Mouse (Mus musculus): ENCODE data around the gene Mvb12b. TPM values are rescaled to one million over a fixed set of nuclear protein-coding genes. Genes with fewer than 3 reads are reported as not detected.

Mvb12b gene
- polyA plus RNA-seq, 1 experiment: 79.3 TPM

- Histone ChIP-seq H3K4me1 (replicated peaks; ENCODE audit: control insufficient read depth, insufficient read depth, low read length) (peaks cover 76% of the 10 kb centered on the region), H3K27ac (ENCODE audit: control insufficient read depth, insufficient read depth, low read length) (peak overlapping the region; percentile 20; the same call in 1 of the 2 replicates), H3K4me3 (ENCODE audit: control insufficient read depth, insufficient read depth, low read length) (no peak overlapping the region), H3K27me3 (ENCODE audit: control insufficient read depth, insufficient read depth, low read length) (no peaks in the 10 kb centered on the region), H3K36me3 (ENCODE audit: control insufficient read depth, insufficient read depth, low read length) (no peaks in the 10 kb centered on the region)
- TF ChIP-seq CTCF (IDR thresholded peaks at IDR 0.05; ENCODE audit: borderline replicate concordance, control insufficient read depth, extremely low read depth, insufficient read depth, low read length, poor library complexity) (no peak), POLR2A (IDR thresholded peaks at IDR 0.05; ENCODE audit: control insufficient read depth, extremely low read depth, insufficient read depth, low read length, poor library complexity) (no peak)
- WGBS: 73% methylated on average over 8 of the region's 8 CpGs
- DNase-seq: no peak
Measured at GRCm38 (mm10) chr2:33813501-33814240, 74.1 kb downstream of the Mvb12b start.

- H3K4me3 ChIP-seq (ENCODE audit: control insufficient read depth, insufficient read depth, low read length): no peak overlapping the region
- H3K36me3 ChIP-seq (ENCODE audit: control insufficient read depth, insufficient read depth, low read length): no peaks in the 10 kb centered on the region
- no peaks in the 10 kb centered on the region for H3K27me3 ChIP-seq (ENCODE audit: control insufficient read depth, insufficient read depth, low read length)
- no peak overlapping the region for H3K27ac ChIP-seq (ENCODE audit: control insufficient read depth, insufficient read depth, low read length)
- 97% methylated on average over 11 of the region's 11 CpGs for WGBS
- no peak for TF ChIP-seq CTCF (IDR thresholded peaks at IDR 0.05; ENCODE audit: borderline replicate concordance, control insufficient read depth, extremely low read depth, insufficient read depth, low read length, poor library complexity)
- no peak for TF ChIP-seq POLR2A (IDR thresholded peaks at IDR 0.05; ENCODE audit: control insufficient read depth, extremely low read depth, insufficient read depth, low read length, poor library complexity)
- no peak for DNase-seq
- H3K4me1 ChIP-seq (replicated peaks; ENCODE audit: control insufficient read depth, insufficient read depth, low read length): peaks cover 74% of the 10 kb centered on the region
Measured at GRCm38 (mm10) chr2:33812980-33813379, 74.8 kb downstream of the Mvb12b start.

GRCm38 (mm10) chr2:33811349-33811890 lies 76.3 kb downstream of the Mvb12b start:
- TF ChIP-seq CTCF (IDR thresholded peaks at IDR 0.05; ENCODE audit: borderline replicate concordance, control insufficient read depth, extremely low read depth, insufficient read depth, low read length, poor library complexity) (no peak), POLR2A (IDR thresholded peaks at IDR 0.05; ENCODE audit: control insufficient read depth, extremely low read depth, insufficient read depth, low read length, poor library complexity) (no peak)

GRCm38 (mm10) chr2:33809081-33809480 lies 78.7 kb downstream of the Mvb12b start:
- TF ChIP-seq CTCF (IDR thresholded peaks at IDR 0.05; ENCODE audit: borderline replicate concordance, control insufficient read depth, extremely low read depth, insufficient read depth, low read length, poor library complexity): no peak
- no peak for TF ChIP-seq POLR2A (IDR thresholded peaks at IDR 0.05; ENCODE audit: control insufficient read depth, extremely low read depth, insufficient read depth, low read length, poor library complexity)
- WGBS: 91% methylated on average over 3 of the region's 3 CpGs
- H3K27ac ChIP-seq (ENCODE audit: control insufficient read depth, insufficient read depth, low read length): peak overlapping the region; percentile 96
- H3K36me3 ChIP-seq (ENCODE audit: control insufficient read depth, insufficient read depth, low read length): no peaks in the 10 kb centered on the region
- peaks cover 77% of the 10 kb centered on the region for H3K4me1 ChIP-seq (replicated peaks; ENCODE audit: control insufficient read depth, insufficient read depth, low read length)
- H3K4me3 ChIP-seq (ENCODE audit: control insufficient read depth, insufficient read depth, low read length): peak overlapping the region; percentile 9; the same call in 1 of the 2 replicates
- H3K27me3 ChIP-seq (ENCODE audit: control insufficient read depth, insufficient read depth, low read length): no peaks in the 10 kb centered on the region
- DNase-seq: no peak

More at GRCm38 (mm10) chr2:33811349-33811890, 76.3 kb downstream of the Mvb12b start:
- Histone ChIP-seq H3K4me3 (ENCODE audit: control insufficient read depth, insufficient read depth, low read length) (no peak overlapping the region), H3K27me3 (ENCODE audit: control insufficient read depth, insufficient read depth, low read length) (no peaks in the 10 kb centered on the region), H3K36me3 (ENCODE audit: control insufficient read depth, insufficient read depth, low read length) (no peaks in the 10 kb centered on the region), H3K27ac (ENCODE audit: control insufficient read depth, insufficient read depth, low read length) (no peak overlapping the region), H3K4me1 (replicated peaks; ENCODE audit: control insufficient read depth, insufficient read depth, low read length) (peaks cover 70% of the 10 kb centered on the region)
- no peak for DNase-seq
- WGBS: 96% methylated on average over 17 of the region's 17 CpGs

- H3K4me3 ChIP-seq (ENCODE audit: control insufficient read depth, insufficient read depth, low read length): peak overlapping the region; percentile 28; the same call in 1 of the 2 replicates
- DNase-seq: peak; percentile 80
- no peaks in the 10 kb centered on the region for H3K27me3 ChIP-seq (ENCODE audit: control insufficient read depth, insufficient read depth, low read length)
- no peaks in the 10 kb centered on the region for H3K36me3 ChIP-seq (ENCODE audit: control insufficient read depth, insufficient read depth, low read length)
- 35% methylated on average over 5 of the region's 5 CpGs for WGBS
- TF ChIP-seq CTCF (IDR thresholded peaks at IDR 0.05; ENCODE audit: borderline replicate concordance, control insufficient read depth, extremely low read depth, insufficient read depth, low read length, poor library complexity) (no peak), POLR2A (IDR thresholded peaks at IDR 0.05; ENCODE audit: control insufficient read depth, extremely low read depth, insufficient read depth, low read length, poor library complexity) (no peak)
- peak overlapping the region; percentile 96 for H3K27ac ChIP-seq (ENCODE audit: control insufficient read depth, insufficient read depth, low read length)
- H3K4me1 ChIP-seq (replicated peaks; ENCODE audit: control insufficient read depth, insufficient read depth, low read length): peaks cover 80% of the 10 kb centered on the region
Measured at GRCm38 (mm10) chr2:33808032-33808431, 79.7 kb downstream of the Mvb12b start.

- no peak for TF ChIP-seq POLR2A (IDR thresholded peaks at IDR 0.05; ENCODE audit: control insufficient read depth, extremely low read depth, insufficient read depth, low read length, poor library complexity)
- TF ChIP-seq CTCF (IDR thresholded peaks at IDR 0.05; ENCODE audit: borderline replicate concordance, control insufficient read depth, extremely low read depth, insufficient read depth, low read length, poor library complexity): 0 out of 2 replicates have a peak, but pooled peaks have one; percentile 15
- Histone ChIP-seq H3K36me3 (ENCODE audit: control insufficient read depth, insufficient read depth, low read length) (peaks cover 11% of the 10 kb centered on the region), H3K4me3 (ENCODE audit: control insufficient read depth, insufficient read depth, low read length) (peak overlapping the region; percentile 30), H3K27me3 (ENCODE audit: control insufficient read depth, insufficient read depth, low read length) (no peaks in the 10 kb centered on the region), H3K4me1 (replicated peaks; ENCODE audit: control insufficient read depth, insufficient read depth, low read length) (peaks cover 89% of the 10 kb centered on the region), H3K27ac (ENCODE audit: control insufficient read depth, insufficient read depth, low read length) (peak overlapping the region; percentile 88)
- 9% methylated on average over 11 of the region's 11 CpGs for WGBS
- peak; percentile 49 for DNase-seq
Measured at GRCm38 (mm10) chr2:33805640-33806039, 82.1 kb downstream of the Mvb12b start.
